Mouse (Mus musculus) lung, postnatal 25 days (tissue): ENCODE data around the gene Cnot4.

ENCODE experiments used
- DNase-seq: peaks from one replicate; pipeline ENCODE4 v3.0.0; 2022; ENCODE audit warnings: low spot score

The Cnot4 gene

DNA sequence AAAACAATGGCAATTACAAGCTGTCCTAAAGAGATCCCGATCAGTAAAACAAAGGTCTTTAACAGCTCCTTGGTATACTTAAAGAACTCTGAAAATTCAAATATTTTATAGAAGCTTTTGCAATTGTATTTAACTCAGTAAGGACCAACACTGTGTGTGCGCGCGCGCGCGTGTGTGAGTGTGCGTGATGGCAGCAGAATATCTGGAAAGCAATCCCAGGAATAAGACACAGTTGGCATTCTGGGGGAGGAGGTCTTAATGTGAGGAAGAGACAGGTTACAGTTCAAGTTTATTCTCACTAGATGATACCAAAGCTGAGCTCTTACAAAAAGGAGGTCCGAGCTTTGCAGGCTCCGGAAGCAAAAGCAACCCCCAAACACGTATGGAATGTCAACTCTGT lies 100.2 kb downstream of the Cnot4 start:
- no peak for DNase-seq

DNA sequence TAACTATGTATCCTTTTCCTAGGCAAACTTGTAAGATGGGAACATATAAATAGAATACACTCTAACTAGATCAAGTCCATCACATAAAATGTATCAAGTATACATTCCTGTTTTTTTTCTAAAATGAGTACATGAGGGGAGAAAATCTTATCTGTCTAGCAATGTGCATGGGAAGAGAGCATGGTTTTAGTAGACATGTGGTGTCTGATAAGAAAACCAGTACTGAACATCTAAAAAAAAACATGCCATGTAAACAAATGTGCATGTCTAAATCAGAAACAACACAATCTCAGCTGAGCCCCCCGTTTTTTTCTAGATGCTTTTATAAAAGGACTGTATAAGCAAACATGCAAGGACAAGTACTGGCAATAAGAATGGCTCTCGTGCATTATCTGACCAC lies 100.8 kb downstream of the Cnot4 start:
- no peak for DNase-seq

DNA sequence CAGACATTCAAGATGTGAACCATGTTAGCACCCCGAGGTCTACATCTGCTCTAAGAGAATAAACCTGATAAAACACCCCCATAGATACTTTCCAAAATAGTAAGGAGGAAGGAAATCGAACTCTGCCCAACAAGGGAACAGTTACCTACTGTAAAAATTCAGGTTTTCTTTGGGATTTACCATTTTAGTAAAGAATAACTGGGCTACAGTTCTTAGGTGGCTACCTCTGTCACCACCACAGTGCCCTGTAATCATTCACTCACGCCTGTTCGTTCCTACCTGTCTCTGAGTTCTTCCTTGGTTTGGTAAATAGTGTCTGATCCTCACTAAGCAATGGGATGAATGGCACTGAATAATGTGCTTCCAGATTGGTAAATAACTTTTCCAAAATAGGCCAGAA lies 102.7 kb downstream of the Cnot4 start:
- no peak for DNase-seq

DNA sequence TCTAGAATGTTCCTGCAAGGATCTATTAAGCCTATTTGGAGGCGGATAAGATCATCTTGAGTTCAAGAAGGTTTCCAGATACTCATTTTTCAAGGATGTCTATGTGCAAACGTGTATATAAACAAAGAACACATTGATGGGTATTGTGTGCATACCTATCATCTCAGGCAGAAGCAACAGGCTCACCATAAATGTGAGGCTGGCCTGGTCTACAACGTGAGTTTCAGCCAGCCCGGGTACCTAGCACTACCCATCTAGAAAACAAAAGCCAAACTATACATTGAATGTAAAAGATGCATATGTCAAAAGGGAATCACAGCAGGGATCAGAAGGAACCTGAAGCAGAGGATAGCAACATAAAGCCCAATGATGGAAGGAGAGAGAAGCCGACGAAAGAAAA lies 103.3 kb downstream of the Cnot4 start:
- no peak for DNase-seq

DNA sequence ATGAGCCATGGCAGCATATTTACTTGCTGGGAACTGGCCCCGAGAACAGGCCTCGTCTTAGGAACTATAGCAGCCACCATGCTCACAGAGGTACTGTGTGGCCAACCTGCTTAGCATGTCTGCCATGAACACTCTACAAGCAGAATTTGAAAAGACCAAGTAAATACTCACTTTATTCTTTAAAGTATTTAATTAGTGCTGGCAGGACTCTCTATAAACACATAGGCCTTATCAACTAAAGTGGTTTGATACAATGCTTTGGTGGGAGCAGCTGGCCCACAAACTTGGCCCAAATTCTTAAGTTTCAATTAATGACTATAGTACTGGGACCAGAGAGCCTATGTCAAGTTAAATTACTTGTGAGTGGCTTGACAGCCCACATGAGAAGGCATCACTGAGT lies 105.5 kb downstream of the Cnot4 start:
- DNase-seq: no peak

DNA sequence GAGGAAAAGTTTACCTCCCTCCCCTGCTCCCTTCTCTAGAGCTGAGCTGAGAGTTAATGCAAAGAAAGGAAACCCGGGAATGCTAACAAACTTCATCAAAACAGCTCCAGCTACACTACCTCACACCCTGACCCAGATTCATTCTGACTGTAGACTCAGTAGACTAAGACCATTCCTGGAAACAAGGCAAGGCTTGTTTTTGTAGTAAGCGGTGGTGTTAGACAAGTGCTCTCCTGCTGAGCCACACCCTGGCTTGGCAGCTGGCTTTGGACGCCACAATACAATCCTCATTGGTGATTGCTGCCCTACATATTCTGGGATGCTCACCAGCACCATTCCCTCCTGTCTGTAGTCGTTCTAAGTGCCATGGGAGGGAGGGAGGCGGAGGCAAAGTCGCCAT lies 106.3 kb downstream of the Cnot4 start:
- no peak for DNase-seq

DNA sequence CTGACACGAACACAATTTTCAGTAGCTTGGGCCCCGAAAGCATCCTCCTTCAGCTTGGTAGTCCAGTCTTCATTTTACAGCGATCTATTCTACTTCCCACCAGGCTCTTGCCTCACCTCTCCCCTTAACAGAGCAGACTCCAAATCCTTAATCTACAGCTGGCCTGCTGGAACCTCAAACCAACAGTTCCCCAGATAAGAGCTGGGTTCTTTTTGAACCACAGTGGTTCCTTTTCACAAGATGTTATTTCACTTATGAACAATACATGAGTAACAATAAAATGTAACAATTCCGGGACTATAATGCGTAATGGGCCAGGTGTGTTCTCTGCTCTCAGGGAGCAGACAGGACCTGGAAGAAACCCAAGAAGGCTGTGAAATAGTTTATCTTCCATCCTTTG lies 116.9 kb downstream of the Cnot4 start:
- no peak for DNase-seq

DNA sequence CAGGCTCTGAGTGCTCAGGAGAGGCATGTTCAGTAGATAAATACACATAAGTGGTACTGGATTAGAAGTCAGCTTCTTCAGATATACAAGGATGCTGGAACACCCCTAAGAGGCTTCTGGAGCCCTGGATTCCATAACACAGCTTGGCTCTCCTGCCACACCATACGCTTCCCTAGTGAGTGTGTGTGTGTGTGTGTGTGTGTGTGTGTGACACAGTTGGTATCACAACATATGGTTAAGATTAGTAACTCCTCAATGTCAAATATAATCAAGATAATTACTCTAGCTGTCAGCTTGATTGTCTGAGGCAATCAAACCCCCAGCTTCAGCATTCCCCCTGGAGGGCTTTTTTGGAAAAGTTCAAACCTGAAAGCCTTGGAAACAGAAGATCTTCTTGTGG lies 121.6 kb downstream of the Cnot4 start:
- no peak for DNase-seq

DNA sequence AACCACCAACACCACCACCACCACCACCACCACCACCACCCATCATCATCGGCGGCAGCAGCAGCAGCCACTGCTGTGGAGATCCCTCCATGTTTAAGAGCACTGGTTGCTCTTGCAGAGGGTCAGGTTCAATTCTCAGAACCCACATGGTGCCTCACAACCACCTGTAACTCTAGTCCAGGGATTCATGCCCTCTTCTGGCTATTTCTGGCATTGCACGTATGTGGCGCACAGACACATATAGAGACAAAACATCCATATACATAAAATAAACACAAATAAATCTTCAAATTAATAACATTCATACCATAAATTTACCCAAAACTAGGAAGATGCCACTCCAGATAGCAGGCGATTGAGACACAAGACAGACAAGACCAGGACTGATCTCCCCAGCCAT lies 122.8 kb downstream of the Cnot4 start:
- DNase-seq: no peak

DNA sequence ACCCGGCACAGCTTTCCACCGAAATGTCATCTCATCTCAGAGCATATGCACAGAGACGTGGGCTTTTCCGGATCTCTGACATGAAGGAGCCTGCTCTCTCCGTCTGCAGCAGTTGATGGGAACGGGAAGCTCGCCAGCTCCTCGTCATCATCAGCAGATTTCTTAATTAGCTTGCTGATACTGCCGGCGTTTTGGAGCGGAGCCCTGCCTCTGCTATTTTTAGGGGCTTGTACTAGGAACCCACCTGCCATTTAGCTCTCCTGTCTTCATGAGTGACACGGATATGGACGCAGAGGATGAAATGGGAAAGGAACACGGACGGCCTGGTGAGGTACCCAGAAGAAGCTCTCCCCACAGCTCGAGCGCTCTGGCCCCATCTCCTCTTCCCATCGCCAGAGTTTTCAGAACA lies 131.3 kb downstream of the Cnot4 start:
- DNase-seq: no peak

DNA sequence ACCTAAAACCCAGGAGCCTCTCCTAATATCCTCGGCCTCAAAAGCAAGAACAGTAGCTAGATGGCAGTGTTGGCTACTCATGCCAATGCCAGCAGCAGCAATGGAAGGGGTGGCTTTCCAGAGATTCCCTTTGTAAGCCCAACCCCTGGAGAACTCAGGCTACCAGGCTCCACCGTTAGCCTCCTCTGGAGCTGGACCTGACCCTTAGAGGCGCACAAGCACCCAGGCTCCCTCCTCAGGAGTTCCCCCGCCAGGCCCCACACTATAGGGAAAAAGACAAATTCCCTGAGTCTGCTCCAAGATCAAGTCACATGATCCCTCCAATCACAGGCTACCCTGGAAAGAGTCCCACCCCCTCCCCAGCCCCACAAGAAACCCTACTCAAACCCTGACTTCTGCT lies 134.4 kb downstream of the Cnot4 start:
- DNase-seq: no peak

DNA sequence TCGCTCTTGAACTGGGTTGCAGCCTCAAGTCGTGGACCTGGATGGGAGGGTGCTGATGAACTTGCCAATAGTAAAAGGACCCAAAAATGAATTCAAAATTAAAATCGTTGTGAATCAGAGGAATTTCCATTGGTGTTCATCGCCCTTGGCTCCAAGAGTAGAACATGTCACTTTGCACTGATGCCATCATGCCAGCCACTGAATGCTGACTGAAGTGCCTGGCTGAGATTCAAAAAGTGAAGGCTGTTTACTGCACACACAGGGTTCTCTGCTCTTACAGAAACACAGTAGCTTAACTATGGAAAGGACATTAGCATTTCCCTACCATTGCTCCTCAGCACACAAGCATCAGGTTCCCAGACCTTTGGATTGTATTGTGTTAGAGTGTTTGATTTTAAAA lies 137.0 kb downstream of the Cnot4 start:
- DNase-seq: no peak

DNA sequence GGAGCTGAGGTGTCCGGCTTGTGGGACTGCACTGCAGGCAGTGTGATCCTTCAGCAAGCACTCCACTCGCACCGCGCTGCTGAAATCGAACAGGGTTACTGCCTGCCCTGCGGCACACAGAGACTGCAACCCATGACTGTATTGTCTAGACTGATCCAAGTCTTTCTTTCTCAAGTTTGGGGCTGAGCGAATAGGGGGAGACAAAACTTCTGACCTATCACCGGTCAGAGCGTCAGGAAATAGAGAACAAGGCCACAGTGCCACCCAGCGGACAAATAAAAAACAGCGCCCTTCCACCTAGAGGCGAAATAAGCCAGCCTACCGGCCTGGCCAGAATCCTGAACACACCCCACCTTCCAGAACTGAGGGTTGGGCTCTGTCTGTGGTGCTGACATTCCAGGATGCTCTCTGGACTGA lies 138.3 kb downstream of the Cnot4 start:
- DNase-seq: peak; percentile 80

DNA sequence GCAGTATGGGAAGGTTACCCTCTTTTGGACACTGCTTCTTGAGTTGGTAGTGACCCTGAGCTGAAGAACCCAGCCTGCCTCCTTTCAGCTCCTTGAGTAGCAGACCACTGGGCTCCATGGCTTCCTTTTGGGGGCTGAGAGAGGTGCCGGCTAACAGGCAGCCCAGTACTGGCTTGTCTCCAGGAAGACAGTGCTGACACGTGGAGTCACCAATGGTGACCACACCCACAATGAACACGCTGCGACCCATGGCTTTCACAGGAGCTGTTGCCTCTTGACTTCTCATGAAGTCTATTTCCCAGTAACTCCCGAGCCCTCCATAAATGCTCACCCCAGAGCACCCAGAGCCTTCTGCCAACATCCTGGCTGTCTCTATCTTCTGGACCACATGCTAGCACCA lies 138.8 kb downstream of the Cnot4 start:
- no peak for DNase-seq

DNA sequence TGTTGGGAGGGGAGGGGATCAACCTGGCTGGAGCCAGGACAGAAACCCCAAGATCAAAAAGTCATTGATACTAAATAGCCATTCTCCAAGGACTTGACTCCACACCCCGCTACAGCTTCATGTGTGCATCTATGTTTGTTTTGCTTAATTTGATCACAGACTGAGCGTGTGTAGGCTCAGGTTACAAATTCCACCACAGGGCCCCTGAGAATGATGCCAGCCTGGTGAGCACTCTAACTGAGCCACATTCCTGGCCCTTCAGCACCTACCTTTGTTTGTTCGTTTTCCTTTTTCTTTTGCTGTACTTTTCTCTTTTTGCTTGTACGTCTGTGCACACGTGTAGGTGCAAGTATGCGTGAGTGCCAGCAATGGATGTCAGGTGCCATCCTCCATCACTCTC lies 144.3 kb downstream of the Cnot4 start:
- DNase-seq: no peak

DNA sequence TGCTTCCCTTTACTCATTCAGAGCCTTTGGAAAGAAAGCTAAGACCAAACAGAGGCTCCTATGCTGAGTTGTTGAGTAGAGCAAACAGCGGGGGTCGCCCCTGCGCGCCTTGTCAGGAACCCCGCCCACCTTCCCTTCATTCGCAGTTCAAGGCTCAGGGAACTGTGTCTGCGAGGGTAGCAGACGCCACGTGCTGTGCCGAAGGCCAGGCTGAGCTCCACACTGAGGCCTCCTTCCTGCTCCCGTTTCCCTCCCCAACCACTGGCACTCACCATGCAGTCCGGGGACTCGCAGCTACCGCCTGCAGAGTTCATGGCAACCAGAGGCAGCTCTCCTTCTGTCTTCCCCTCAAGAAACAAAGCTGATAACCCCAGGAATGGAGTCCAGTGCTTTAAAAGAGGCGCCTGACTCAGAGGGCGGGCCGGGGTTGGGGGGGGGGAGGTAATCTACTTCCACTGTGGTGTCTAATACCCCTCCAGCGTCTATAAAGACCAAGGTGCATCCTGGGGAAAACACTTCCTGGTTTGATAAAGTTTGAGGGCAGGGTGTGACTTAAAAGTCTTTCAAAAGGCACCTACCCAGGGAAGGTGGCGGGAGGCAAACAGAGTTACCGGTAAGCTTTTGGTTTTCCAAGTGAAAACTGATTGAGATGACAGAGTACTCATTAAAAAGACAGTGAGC lies 145.3 kb downstream of the Cnot4 start, which contains the start of gene Slc23a4:
Gene Slc23a4, minus strand, starts transcription at position 324 of the 681 bp plus-strand sequence.
- no peak for DNase-seq

DNA sequence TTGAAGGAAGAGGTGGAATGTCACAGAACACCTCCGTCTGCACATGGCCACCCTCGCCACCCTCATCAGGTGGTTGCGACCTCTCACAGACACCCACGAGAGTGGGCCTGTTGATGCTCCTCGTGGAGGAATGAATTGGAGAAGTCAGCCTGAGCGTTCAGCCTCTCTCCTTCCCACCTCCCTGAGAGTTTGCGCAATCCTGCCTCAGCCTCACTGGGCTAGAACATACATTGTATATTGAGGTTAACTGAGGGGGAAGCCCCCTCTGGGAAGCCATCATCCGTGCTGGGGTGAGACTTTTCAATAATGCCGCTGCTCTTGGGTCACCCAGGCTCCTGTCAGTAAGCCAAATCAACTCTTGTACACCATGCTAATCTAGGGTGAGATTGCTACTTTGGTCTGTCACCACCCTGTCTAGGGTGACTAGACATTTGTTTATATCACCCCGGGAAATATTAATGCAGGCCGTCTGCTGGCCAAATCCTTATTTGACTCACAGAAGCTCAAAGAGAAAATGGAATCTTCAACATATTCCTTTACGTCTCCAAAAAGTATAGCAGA lies 146.4 kb downstream of the Cnot4 start:
- DNase-seq: no peak

DNA sequence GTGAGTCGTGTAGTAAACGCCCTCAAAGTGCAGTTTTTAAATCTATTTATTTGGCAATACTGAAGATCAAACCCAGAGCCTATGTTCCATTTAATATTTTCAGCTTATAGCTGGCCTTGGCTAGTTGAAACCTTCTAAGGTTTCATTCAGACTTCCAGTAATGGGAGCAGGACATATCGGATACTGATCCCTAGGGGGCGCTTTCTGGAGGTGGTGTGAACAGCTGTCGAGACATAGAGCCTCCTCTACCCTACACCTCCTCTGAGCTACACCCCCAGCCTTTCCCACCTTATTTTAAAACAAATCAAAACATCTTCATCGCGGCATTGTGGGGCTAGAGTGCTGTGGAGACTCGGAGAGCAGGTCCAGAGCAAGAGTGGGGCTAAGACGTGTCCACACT lies 152.9 kb downstream of the Cnot4 start:
- DNase-seq: no peak

DNA sequence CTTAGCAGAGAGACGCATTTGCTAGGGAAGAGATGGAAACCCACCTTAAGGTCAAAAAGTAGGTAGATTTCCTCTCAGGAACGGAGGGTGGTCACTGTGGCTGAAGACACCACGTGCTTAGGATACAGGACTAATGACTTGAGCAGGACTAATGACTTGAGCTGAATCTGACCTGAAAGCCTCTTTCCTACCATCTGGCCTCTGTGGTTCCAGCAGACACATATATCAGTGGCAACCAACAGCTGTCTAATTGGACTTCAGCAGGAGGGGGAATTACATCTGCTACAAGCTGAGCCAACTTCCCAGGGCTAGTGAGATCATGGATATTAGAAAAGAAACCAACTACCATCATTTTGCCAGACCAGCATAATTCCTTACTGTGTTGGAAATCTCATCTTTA lies 154.2 kb downstream of the Cnot4 start:
- no peak for DNase-seq
